ENCODE assay signal across 8 mouse cellular contexts in the genomic region with DNA sequence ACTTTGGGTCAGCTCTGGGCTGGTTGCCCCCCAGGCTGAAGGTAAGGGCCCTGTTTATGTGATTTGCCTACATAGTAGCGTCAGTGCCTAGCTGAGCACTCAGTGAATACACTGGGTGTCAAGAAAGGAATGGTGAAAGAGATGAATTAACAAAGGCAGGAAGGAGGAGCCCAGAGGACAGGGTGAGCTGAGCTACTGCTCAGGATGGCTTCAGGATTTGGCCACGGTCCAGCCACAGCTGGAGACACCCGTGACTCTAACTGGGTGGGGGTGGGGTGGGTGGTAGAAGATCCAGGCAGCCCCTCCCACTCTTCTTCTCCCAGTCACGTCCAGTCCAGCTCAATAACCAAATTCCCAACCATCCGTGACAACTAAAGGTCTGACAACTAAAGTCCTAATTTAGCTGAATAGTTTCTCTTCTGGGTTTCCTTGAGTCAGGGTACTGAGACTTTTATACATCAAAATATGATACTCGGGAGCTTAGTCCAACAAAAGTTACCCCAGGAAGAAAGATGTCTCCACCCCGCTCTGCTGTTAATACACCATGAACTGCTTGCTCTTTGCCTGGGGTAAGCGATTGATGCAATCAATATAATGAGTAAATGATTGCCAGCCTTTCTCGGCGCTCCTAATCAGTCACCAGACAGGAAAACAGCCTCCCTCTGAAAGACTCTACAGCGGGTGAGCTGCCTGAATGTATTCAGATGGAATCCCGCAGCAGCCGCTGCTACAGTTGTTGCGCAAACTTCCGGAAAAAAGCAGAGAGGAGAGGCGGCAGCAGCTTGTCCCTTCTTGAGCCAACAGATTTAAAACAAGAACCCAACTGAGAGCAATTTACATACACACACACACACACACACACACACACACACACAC. TPM values are rescaled to one million over a fixed set of nuclear protein-coding genes. Genes with fewer than 3 reads are reported as not detected.
A peak's percentile ranks its signal among the peaks of the same experiment; 100 is the strongest.
DNase-seq lines count a peak whose midpoint lies in the region; ATAC-seq and TF ChIP-seq lines count a peak whose summit lies in the region.

No protein-coding gene starts in this region.

- no peaks in the 10 kb centered on the region for H3K79me2 ChIP-seq in heart, adult 2 months (replicated peaks; ENCODE audit: control insufficient read depth, insufficient read depth, low read length)

- H3K27me3 ChIP-seq in heart, adult 2 months (ENCODE audit: control insufficient read depth, insufficient read depth, low read length), result no peaks in the 10 kb centered on the region
- H3K27me3 ChIP-seq in intestine, postnatal 0 days (replicated peaks; ENCODE audit: control insufficient read depth, insufficient read depth, low read length), result no peaks in the 10 kb centered on the region
- no peaks in the 10 kb centered on the region for H3K27me3 ChIP-seq in liver, embryonic 16.5 days (ENCODE audit: control insufficient read depth, insufficient read depth, low read depth, low read length)
- H3K27me3 ChIP-seq in neural tube, embryonic 11.5 days (ENCODE audit: control insufficient read depth, insufficient read depth, low read length), result no peaks in the 10 kb centered on the region

- peak; percentile 97 for ATAC-seq in intestine, postnatal 0 days
- ATAC-seq in liver, embryonic 16.5 days (ENCODE audit: low read depth), result peak; percentile 89
- peak; percentile 76 for ATAC-seq in neural tube, embryonic 11.5 days (ENCODE audit: insufficient read depth, low FRiP score, low TSS enrichment)

- H3K27ac ChIP-seq in brown adipose tissue, adult 24 weeks (replicated peaks; ENCODE audit: low read depth, low read length), result no peak overlapping the region
- H3K27ac ChIP-seq in heart, adult 2 months, result peak overlapping the region; percentile 52
- H3K27ac ChIP-seq in intestine, postnatal 0 days (ENCODE audit: low read depth, low read length), result peak overlapping the region; percentile 46
- H3K27ac ChIP-seq in liver, embryonic 16.5 days (ENCODE audit: low read length), result peak overlapping the region; percentile 81
- no peak overlapping the region for H3K27ac ChIP-seq in neural tube, embryonic 11.5 days (ENCODE audit: low read depth, low read length)

- H3K4me3 ChIP-seq in brown adipose tissue, adult 24 weeks (ENCODE audit: insufficient read depth, low read depth, low read length), result peak overlapping the region; percentile 57
- peak overlapping the region; percentile 40 for H3K4me3 ChIP-seq in heart, adult 2 months
- H3K4me3 ChIP-seq in intestine, postnatal 0 days (ENCODE audit: low read depth, low read length), result peak overlapping the region; percentile 22
- peak overlapping the region; percentile 34 for H3K4me3 ChIP-seq in liver, embryonic 16.5 days (ENCODE audit: low read depth, low read length)
- no peak overlapping the region for H3K4me3 ChIP-seq in neural tube, embryonic 11.5 days (ENCODE audit: low read depth, low read length)

- H3K4me1 ChIP-seq in brown adipose tissue, adult 24 weeks (ENCODE audit: control insufficient read depth, insufficient read depth, insufficient read length, low read length), result no peaks in the 10 kb centered on the region; the same call in 1 of the 2 replicates
- H3K4me1 ChIP-seq in heart, adult 2 months (ENCODE audit: control insufficient read depth, insufficient read depth, low read length), result peaks cover 4% of the 10 kb centered on the region
- 0 out of 2 replicates have a peak, but pooled peaks cover 8% of the 10 kb centered on the region for H3K4me1 ChIP-seq in intestine, postnatal 0 days (replicated peaks; ENCODE audit: control insufficient read depth, insufficient read depth, low read length)
- H3K4me1 ChIP-seq in liver, embryonic 16.5 days (ENCODE audit: control insufficient read depth, low read depth, low read length), result peaks cover 11% of the 10 kb centered on the region
- peaks cover 10% of the 10 kb centered on the region for H3K4me1 ChIP-seq in neural tube, embryonic 11.5 days (ENCODE audit: control insufficient read depth, insufficient read depth, low read length)

- H3K4me2 ChIP-seq in intestine, postnatal 0 days (replicated peaks; ENCODE audit: low read depth), result peak overlapping the region; percentile 61
- H3K4me2 ChIP-seq in liver, embryonic 16.5 days (ENCODE audit: low read depth, low read length), result peak overlapping the region; percentile 41
- peak overlapping the region; percentile 20 for H3K4me2 ChIP-seq in neural tube, embryonic 11.5 days (ENCODE audit: low read depth)

- H3K9me3 ChIP-seq in intestine, postnatal 0 days (ENCODE audit: control insufficient read depth), result no peaks in the 10 kb centered on the region
- no peaks in the 10 kb centered on the region for H3K9me3 ChIP-seq in liver, embryonic 16.5 days (replicated peaks; ENCODE audit: control insufficient read depth, low read length)
- H3K9me3 ChIP-seq in neural tube, embryonic 11.5 days (ENCODE audit: control insufficient read depth, low read length), result no peaks in the 10 kb centered on the region

- no peak for TF ChIP-seq POLR2A in heart, adult 2 months (IDR thresholded peaks at IDR 0.05; ENCODE audit: insufficient read depth, low read depth, low read length)

- TF ChIP-seq EP300 in heart, adult 2 months (IDR thresholded peaks at IDR 0.05; ENCODE audit: insufficient read depth, low read depth, low read length), result no peak

- TF ChIP-seq CTCF in heart, adult 2 months (IDR thresholded peaks at IDR 0.05), result no peak
- TF ChIP-seq CTCF in intestine, postnatal 0 days (IDR thresholded peaks at IDR 0.05; ENCODE audit: low read depth), result no peak

- H3K36me3 ChIP-seq in heart, adult 2 months (ENCODE audit: control insufficient read depth, insufficient read depth, low read length), result no peaks in the 10 kb centered on the region
- no peaks in the 10 kb centered on the region for H3K36me3 ChIP-seq in intestine, postnatal 0 days (ENCODE audit: control insufficient read depth, insufficient read depth)
- no peaks in the 10 kb centered on the region for H3K36me3 ChIP-seq in liver, embryonic 16.5 days (ENCODE audit: control insufficient read depth, insufficient read depth)
- H3K36me3 ChIP-seq in neural tube, embryonic 11.5 days (ENCODE audit: control insufficient read depth, insufficient read depth, low read length), result no peaks in the 10 kb centered on the region

- WGBS in heart, adult 2 months, result 17% methylated on average over 16 of the region's 16 CpGs
- 2% methylated on average over 16 of the region's 16 CpGs for whole genome bisulfite sequencing in intestine, postnatal 0 days
- 6% methylated on average over 16 of the region's 16 CpGs for WGBS in liver, embryonic 16.5 days (ENCODE audit: insufficient replicate concordance)
- 14% methylated on average over 16 of the region's 16 CpGs for WGBS in neural tube, embryonic 11.5 days

- peak; percentile 46 to 51 for DNase-seq in layer of hippocampus, adult 8-10 months (ENCODE audit: low spot score in 2 of 2)
- DNase-seq in layer of hippocampus, postnatal 25 days (ENCODE audit: extremely low spot score in 1 of 2, low spot score in 1 of 2), result no peak
- DNase-seq in heart, adult 2 months, result peak; percentile 51 to 54
- DNase-seq in neural tube, embryonic 11.5 days (ENCODE audit: low spot score), result peak; percentile 64
- DNase-seq in cerebellum, adult 8-10 months, result no peak

- peak overlapping the region; percentile 43; the same call in 1 of the 2 replicates for H3K9ac ChIP-seq in heart, adult 2 months (ENCODE audit: low read depth, low read length)
- peak overlapping the region; percentile 13; the same call in 1 of the 2 replicates for H3K9ac ChIP-seq in intestine, postnatal 0 days (ENCODE audit: low read depth, low read length)
- H3K9ac ChIP-seq in liver, embryonic 16.5 days (ENCODE audit: low read depth, low read length), result peak overlapping the region; percentile 38
- 0 out of 2 replicates have a peak overlapping the region, but pooled peaks have one; percentile 23 for H3K9ac ChIP-seq in neural tube, embryonic 11.5 days (ENCODE audit: low read length)

- intact Hi-C loops in heart, adult 2 months (cut with DNase I), result no loop called here

RNA-seq across cellular contexts. Expression of gene Ywhaq, which starts 8.9 kb away (rescaled TPM):
- 100 to 1,000 TPM; 351 to 430 (median 396) TPM for total RNA-seq in layer of hippocampus, adult 8-10 months (2022)
- total RNA-seq in layer of hippocampus, postnatal 25 days (2021), result 100 to 1,000 TPM; 454 to 540 TPM
- polyA plus RNA-seq in brown adipose tissue, adult 24 weeks (2012; ENCODE audit: insufficient read depth, insufficient read length, missing spikeins), result 205 and 216 TPM in 2 replicates
- 10 to 100 TPM; 65.8 to 74.6 TPM for total RNA-seq in heart, adult 2 months (2021)
- polyA plus RNA-seq in heart, adult 2 months (2012; rRNA removed), result 27.7 and 43.2 TPM in 2 replicates
- polyA plus RNA-seq in intestine, postnatal 0 days (2015; fragmentation: Nextera tagmentation; extraction: Ambion mirVana), result 235 TPM in 2 replicates
- polyA plus RNA-seq in liver, embryonic 16.5 days (2015; fragmentation: Nextera tagmentation; extraction: Ambion mirVana), result 161 and 182 TPM in 2 replicates
- 1,105 and 1,167 TPM in 2 replicates for polyA plus RNA-seq in neural tube, embryonic 11.5 days (2014; fragmentation: Nextera tagmentation; extraction: Ambion mirVana)

RNA-seq across cellular contexts. Expression of gene Adam17, which starts 52.9 kb away (rescaled TPM):
- total RNA-seq in layer of hippocampus, adult 8-10 months (2022), result 10 to 100 TPM; 18.5 to 21.0 (median 19.5) TPM
- total RNA-seq in layer of hippocampus, postnatal 25 days (2021), result 10 to 100 TPM; 17.6 to 22.0 TPM
- 14.9 and 15.6 TPM in 2 replicates for polyA plus RNA-seq in brown adipose tissue, adult 24 weeks (2012; ENCODE audit: insufficient read depth, insufficient read length, missing spikeins)
- 10 to 100 TPM; 39.2 to 43.8 TPM for total RNA-seq in heart, adult 2 months (2021)
- polyA plus RNA-seq in heart, adult 2 months (2012; rRNA removed), result 27.9 and 81.6 TPM in 2 replicates
- polyA plus RNA-seq in intestine, postnatal 0 days (2015; fragmentation: Nextera tagmentation; extraction: Ambion mirVana), result 11.2 and 11.8 TPM in 2 replicates
- 15.8 and 16.3 TPM in 2 replicates for polyA plus RNA-seq in liver, embryonic 16.5 days (2015; fragmentation: Nextera tagmentation; extraction: Ambion mirVana)
- 37.0 TPM in 2 replicates for polyA plus RNA-seq in neural tube, embryonic 11.5 days (2014; fragmentation: Nextera tagmentation; extraction: Ambion mirVana)

Comparison
In these comparisons a context has a peak if more than half of its experiments do, and no peak if none do; other contexts are left out.
1. DNase-seq: peak in layer of hippocampus, adult 8-10 months (2 of 2), heart, adult 2 months (2 of 2) and neural tube, embryonic 11.5 days (single experiment); none in layer of hippocampus, postnatal 25 days (0 of 2) and cerebellum, adult 8-10 months (single experiment).
2. H3K27ac ChIP-seq: peak in heart, adult 2 months (single experiment), intestine, postnatal 0 days (single experiment) and liver, embryonic 16.5 days (single experiment); none in brown adipose tissue, adult 24 weeks (single experiment) and neural tube, embryonic 11.5 days (single experiment).
3. Peak in every context shown above with its lines, with median percentiles within 50 percentile points of each other: H3K9ac ChIP-seq, ATAC-seq and H3K4me2 ChIP-seq.